In the genomic region with DNA sequence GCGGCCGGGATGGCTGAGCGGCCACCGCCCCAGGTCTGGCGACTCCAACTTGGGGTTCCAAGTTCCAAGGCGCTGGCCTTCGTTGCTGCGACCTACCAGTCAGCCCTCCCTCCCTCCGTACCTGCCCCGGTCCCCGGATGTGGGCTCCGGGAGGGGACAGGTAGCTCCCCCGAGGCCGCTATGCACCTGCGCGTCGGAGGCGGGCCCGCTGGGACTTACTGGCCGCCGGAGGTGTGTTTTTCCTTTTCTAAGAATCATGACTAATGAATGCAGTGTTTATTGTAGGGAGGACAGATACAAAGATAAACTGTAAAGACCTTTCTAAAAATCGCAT, we compare ENCODE assay signal across 8 mouse cellular contexts. TPM values are rescaled to one million over a fixed set of nuclear protein-coding genes. Genes with fewer than 3 reads are reported as not detected.
A peak's percentile ranks its signal among the peaks of the same experiment; 100 is the strongest.
DNase-seq lines count a peak whose midpoint lies in the region; ATAC-seq and TF ChIP-seq lines count a peak whose summit lies in the region.

No protein-coding gene starts in this region.

- no peak for TF ChIP-seq POLR2A in cerebellum, adult 2 months (IDR thresholded peaks at IDR 0.05; ENCODE audit: borderline replicate concordance, insufficient read depth, low read length)

- TF ChIP-seq CTCF in liver, postnatal 0 days (IDR thresholded peaks at IDR 0.05; ENCODE audit: low read depth) = no peak
- no peak for TF ChIP-seq CTCF in cerebellum, adult 2 months (IDR thresholded peaks at IDR 0.05; ENCODE audit: borderline replicate concordance, insufficient read depth, low read depth, low read length)

- peaks cover 6% of the 10 kb centered on the region; the same call in 1 of the 2 replicates for H3K36me3 ChIP-seq in intestine, embryonic 14.5 days (ENCODE audit: control insufficient read depth, insufficient read depth, low read length)
- no peaks in the 10 kb centered on the region for H3K36me3 ChIP-seq in liver, postnatal 0 days (replicated peaks; ENCODE audit: insufficient read depth, low read length)
- no peaks in the 10 kb centered on the region for H3K36me3 ChIP-seq in stomach, embryonic 16.5 days (ENCODE audit: control insufficient read depth, insufficient read depth, low read length)

- WGBS in intestine, embryonic 14.5 days = 2% methylated on average over 21 of the region's 22 CpGs
- 7% methylated on average over 16 of the region's 22 CpGs for WGBS in liver, postnatal 0 days (ENCODE audit: insufficient replicate concordance)
- 3% methylated on average over 22 of the region's 22 CpGs for WGBS in stomach, embryonic 16.5 days
- 16% methylated on average over 18 of the region's 22 CpGs for WGBS in cerebellum, adult 2 months

- H3K4me1 ChIP-seq in intestine, embryonic 14.5 days (replicated peaks; ENCODE audit: control insufficient read depth, insufficient read depth, low read length) = no peaks in the 10 kb centered on the region
- H3K4me1 ChIP-seq in liver, postnatal 0 days (ENCODE audit: insufficient read depth) = peaks cover 8% of the 10 kb centered on the region
- no peaks in the 10 kb centered on the region for H3K4me1 ChIP-seq in stomach, embryonic 16.5 days (ENCODE audit: control insufficient read depth, insufficient read depth, low read length)
- no peaks in the 10 kb centered on the region for H3K4me1 ChIP-seq in cerebellum, adult 2 months (ENCODE audit: control insufficient read depth, insufficient read depth, low read length)

- H3K27ac ChIP-seq in intestine, embryonic 14.5 days (ENCODE audit: low read depth) = peak overlapping the region; percentile 85
- H3K27ac ChIP-seq in liver, postnatal 0 days (ENCODE audit: low read depth) = no peak overlapping the region
- peak overlapping the region; percentile 96 for H3K27ac ChIP-seq in stomach, embryonic 16.5 days (ENCODE audit: low read length)
- H3K27ac ChIP-seq in cerebellum, adult 2 months (ENCODE audit: insufficient read depth, low read length) = no peak overlapping the region

- peaks cover 30% of the 10 kb centered on the region for H3K27me3 ChIP-seq in intestine, embryonic 14.5 days (replicated peaks; ENCODE audit: control insufficient read depth, insufficient read depth, low read length)
- H3K27me3 ChIP-seq in liver, postnatal 0 days (ENCODE audit: insufficient read depth, low read length) = peaks cover 40% of the 10 kb centered on the region
- H3K27me3 ChIP-seq in stomach, embryonic 16.5 days (ENCODE audit: control insufficient read depth, insufficient read depth, low read length) = peaks cover 19% of the 10 kb centered on the region
- peaks cover 6% of the 10 kb centered on the region; the same call in 1 of the 2 replicates for H3K27me3 ChIP-seq in cerebellum, adult 2 months (ENCODE audit: control insufficient read depth, insufficient read depth, low read length)

- no peak for TF ChIP-seq EP300 in liver, postnatal 0 days (IDR thresholded peaks at IDR 0.05; ENCODE audit: low read depth)

- no peak; the same call in 1 of the 2 replicates for ATAC-seq in intestine, embryonic 14.5 days (replicated peaks; ENCODE audit: low FRiP score, low TSS enrichment, low read depth)
- no peak; the same call in 1 of the 2 replicates for ATAC-seq in liver, postnatal 0 days
- ATAC-seq in stomach, embryonic 16.5 days (ENCODE audit: insufficient read depth, low FRiP score) = peak; percentile 52

- no peaks in the 10 kb centered on the region for H3K9me3 ChIP-seq in intestine, embryonic 14.5 days (ENCODE audit: control insufficient read depth, low read length)
- no peaks in the 10 kb centered on the region for H3K9me3 ChIP-seq in liver, postnatal 0 days (ENCODE audit: low read length)
- H3K9me3 ChIP-seq in stomach, embryonic 16.5 days (replicated peaks; ENCODE audit: control insufficient read depth, low read length) = no peaks in the 10 kb centered on the region

- peak overlapping the region; percentile 69 for H3K9ac ChIP-seq in intestine, embryonic 14.5 days (ENCODE audit: low read length)
- H3K9ac ChIP-seq in liver, postnatal 0 days (replicated peaks) = no peak overlapping the region
- peak overlapping the region; percentile 80 for H3K9ac ChIP-seq in stomach, embryonic 16.5 days (ENCODE audit: low read length)

- DNase-seq in embryo, embryonic 11 days = peak; percentile 37
- DNase-seq in embryo, embryonic 10 days (ENCODE audit: low spot score) = no peak
- peak; percentile 46 for DNase-seq in ZHBTc4 (ENCODE audit: low read depth, low spot score)
- no peak for DNase-seq in intestine, embryonic 14.5 days (ENCODE audit: low spot score)
- DNase-seq in liver, postnatal 0 days = peak; percentile 26
- no peak for DNase-seq in cerebellum, adult 2 months
- no peak for DNase-seq in embryo, embryonic 10.5 days (ENCODE audit: low spot score)

- H3K4me3 ChIP-seq in intestine, embryonic 14.5 days (ENCODE audit: low read depth, low read length) = peak overlapping the region; percentile 62
- peak overlapping the region; percentile 55 for H3K4me3 ChIP-seq in liver, postnatal 0 days (ENCODE audit: low read depth, low read length)
- H3K4me3 ChIP-seq in stomach, embryonic 16.5 days (replicated peaks; ENCODE audit: low read length) = peak overlapping the region; percentile 65
- no peak overlapping the region for H3K4me3 ChIP-seq in cerebellum, adult 2 months (replicated peaks; ENCODE audit: insufficient read depth, low read depth, low read length)

- H3K4me2 ChIP-seq in intestine, embryonic 14.5 days (ENCODE audit: low read length) = peak overlapping the region; percentile 71
- peak overlapping the region; percentile 86 for H3K4me2 ChIP-seq in liver, postnatal 0 days (ENCODE audit: low read depth, low read length)
- H3K4me2 ChIP-seq in stomach, embryonic 16.5 days (ENCODE audit: low read depth, low read length) = peak overlapping the region; percentile 70

RNA-seq across cellular contexts. Expression of a gene that starts 1.2 kb away (rescaled TPM):
- 792 and 803 TPM in 2 replicates for polyA plus RNA-seq in intestine, embryonic 14.5 days (2014; fragmentation: Nextera tagmentation; extraction: Ambion mirVana)
- 3.1 and 4.4 TPM in 2 replicates for polyA plus RNA-seq in liver, postnatal 0 days (2015; fragmentation: Nextera tagmentation; extraction: Ambion mirVana)
- polyA plus RNA-seq in stomach, embryonic 16.5 days (2015; fragmentation: Nextera tagmentation; extraction: Ambion mirVana) = 402 and 444 TPM in 2 replicates
- polyA plus RNA-seq in cerebellum, adult 2 months (2012; rRNA removed) = 0.13 and 0.32 TPM in 2 replicates

RNA-seq across cellular contexts. Expression of a gene that starts 35.1 kb away (rescaled TPM):
- 57.9 and 64.1 TPM in 2 replicates for polyA plus RNA-seq in intestine, embryonic 14.5 days (2014; fragmentation: Nextera tagmentation; extraction: Ambion mirVana)
- 15.5 and 16.1 TPM in 2 replicates for polyA plus RNA-seq in liver, postnatal 0 days (2015; fragmentation: Nextera tagmentation; extraction: Ambion mirVana)
- 62.8 and 65.0 TPM in 2 replicates for polyA plus RNA-seq in stomach, embryonic 16.5 days (2015; fragmentation: Nextera tagmentation; extraction: Ambion mirVana)
- polyA plus RNA-seq in cerebellum, adult 2 months (2012; rRNA removed) = 25.5 and 26.7 TPM in 2 replicates

Comparison
In these comparisons a context has a peak if more than half of its experiments do, and no peak if none do; other contexts are left out.
1. DNase-seq: peak in embryo, embryonic 11 days (single experiment), ZHBTc4 (single experiment) and liver, postnatal 0 days (single experiment); none in embryo, embryonic 10 days (single experiment), intestine, embryonic 14.5 days (single experiment), cerebellum, adult 2 months (0 of 2) and embryo, embryonic 10.5 days (single experiment).
2. H3K27ac ChIP-seq: peak in intestine, embryonic 14.5 days (single experiment) and stomach, embryonic 16.5 days (single experiment); none in liver, postnatal 0 days (single experiment) and cerebellum, adult 2 months (single experiment).
3. RNA of a gene that starts 1.2 kb away (polyA plus RNA-seq): 792 to 803 TPM in intestine, embryonic 14.5 days and 402 to 444 TPM in stomach, embryonic 16.5 days; 3.1 to 4.4 TPM in liver, postnatal 0 days and 0.13 to 0.32 TPM in cerebellum, adult 2 months; every median in the first group is over 10 times any median in the second.
4. Peak in every context shown above with its lines, with median percentiles within 50 percentile points of each other: H3K4me2 ChIP-seq.